9 mouse cellular contexts compared by ENCODE assay signal in the genomic region with DNA sequence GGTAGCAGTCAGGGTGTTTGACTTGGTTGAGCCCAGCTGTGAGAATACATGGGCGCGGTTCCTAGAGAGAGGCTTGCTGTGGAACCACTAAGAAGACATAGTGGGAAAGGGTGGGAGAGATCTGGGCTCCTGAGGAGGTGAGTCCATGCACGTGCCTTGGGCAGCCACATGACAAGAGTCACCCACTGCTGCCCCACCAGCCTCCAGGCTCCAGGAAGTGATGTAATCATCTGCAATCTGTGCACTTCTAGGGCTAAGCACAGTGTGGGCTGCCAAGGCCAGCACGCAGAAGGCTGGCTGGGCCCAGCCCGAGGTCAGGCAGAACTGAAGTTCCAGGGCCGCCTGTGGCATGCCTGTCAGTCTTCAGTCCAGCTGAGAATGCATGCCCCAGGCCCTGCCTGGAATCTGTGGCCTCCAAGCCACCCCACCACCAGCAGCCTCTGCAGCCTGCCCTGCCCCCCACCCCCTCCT. TPM values are rescaled to one million over a fixed set of nuclear protein-coding genes. Genes with fewer than 3 reads are reported as not detected.
DNase-seq lines count a peak whose midpoint lies in the region; ATAC-seq and TF ChIP-seq lines count a peak whose summit lies in the region.
"Had no signal": no experiment of that assay in that cellular context is flagged by ENCODE, and none has a peak within 500 bp of the region (broad histone marks: within the 10 kb centered on the region; RNA-seq: fewer than 3 reads in every experiment).

No protein-coding gene starts in this region.

- ATAC-seq in limb, embryonic 15.5 days (ENCODE audit: insufficient number of reproducible peaks, low FRiP score, low TSS enrichment, low read depth) = 0 out of 2 replicates have a peak, but pooled peaks have one; percentile 40

- no peak overlapping the region for H3K4me2 ChIP-seq in limb, embryonic 15.5 days
- H3K4me2 ChIP-seq: neural tube, embryonic 12.5 days had no signal

- no peak overlapping the region for H3K9ac ChIP-seq in limb, embryonic 15.5 days
- H3K9ac ChIP-seq: neural tube, embryonic 12.5 days had no signal

- intact Hi-C loops in left cerebral cortex, postnatal 36 days (cut with DNase I) = no loop called here

- H3K4me1 ChIP-seq in embryonic fibroblast, embryonic 13.5 days (ENCODE audit: control insufficient read depth, insufficient read depth, low read length) = peaks cover 19% of the 10 kb centered on the region
- peaks cover 54% of the 10 kb centered on the region for H3K4me1 ChIP-seq in limb, embryonic 15.5 days

- H3K36me3 ChIP-seq in limb, embryonic 15.5 days = peaks cover 76% of the 10 kb centered on the region

- no peaks in the 10 kb centered on the region for H3K27me3 ChIP-seq in limb, embryonic 15.5 days
- H3K27me3 ChIP-seq: neural tube, embryonic 12.5 days had no signal

- WGBS in limb, embryonic 15.5 days = 59% methylated on average over 6 of the region's 6 CpGs

- H3K9me3 ChIP-seq in limb, embryonic 15.5 days = no peaks in the 10 kb centered on the region
- H3K9me3 ChIP-seq: neural tube, embryonic 12.5 days had no signal

- peak; percentile 70 for DNase-seq in ovary, postnatal 36 days (ENCODE audit: low spot score)
- DNase-seq in ovary, postnatal 10 days (ENCODE audit: low spot score) = no peak
- DNase-seq in yolk sac, embryonic 10.5 days (ENCODE audit: low spot score) = peak; percentile 69
- no peak for DNase-seq in right cerebral cortex, adult 18-20 months
- no peak for DNase-seq in spleen, postnatal 4 days (ENCODE audit: low spot score in 2 of 2)
- DNase-seq in left cerebral cortex, postnatal 36 days (ENCODE audit: low spot score in 2 of 2) = no peak

- no peak for TF ChIP-seq CTCF in embryonic fibroblast, embryonic 13.5 days (IDR thresholded peaks at IDR 0.05; ENCODE audit: borderline replicate concordance, insufficient read depth, low read length)

- H3K27ac ChIP-seq in embryonic fibroblast, embryonic 13.5 days (ENCODE audit: insufficient read depth, low read length) = peak overlapping the region; percentile 82
- H3K27ac ChIP-seq in limb, embryonic 15.5 days = peak overlapping the region; percentile 28; the same call in 1 of the 2 replicates
- H3K27ac ChIP-seq: neural tube, embryonic 12.5 days had no signal

- no peak overlapping the region for H3K4me3 ChIP-seq in embryonic fibroblast, embryonic 13.5 days (ENCODE audit: insufficient read depth, low read length)
- no peak overlapping the region for H3K4me3 ChIP-seq in limb, embryonic 15.5 days
- H3K4me3 ChIP-seq: neural tube, embryonic 12.5 days had no signal

- TF ChIP-seq POLR2A in embryonic fibroblast, embryonic 13.5 days (IDR thresholded peaks at IDR 0.05; ENCODE audit: low read depth, low read length) = no peak

RNA-seq across cellular contexts. Expression of a gene that starts 46.3 kb away (rescaled TPM):
- polyA plus RNA-seq in embryonic fibroblast, embryonic 13.5 days (2011; ENCODE audit: insufficient read length, low read depth, missing spikeins) = 61.9 and 73.9 TPM in 2 replicates
- 41.9 and 50.5 TPM in 2 replicates for polyA plus RNA-seq in limb, embryonic 15.5 days (2015; fragmentation: Nextera tagmentation; extraction: Ambion mirVana)
- total RNA-seq in left cerebral cortex, postnatal 36 days (2021) = 100 to 1,000 TPM in 1 of 2 experiments, 10 to 100 TPM in 1; 83.9 to 111 TPM

Comparison
In these comparisons a context has a peak if more than half of its experiments do, and no peak if none do; other contexts are left out.
1. DNase-seq: peak in ovary, postnatal 36 days (single experiment) and yolk sac, embryonic 10.5 days (single experiment); none in ovary, postnatal 10 days (single experiment), right cerebral cortex, adult 18-20 months (single experiment), spleen, postnatal 4 days (0 of 2) and left cerebral cortex, postnatal 36 days (0 of 2).